Comparison of ENCODE assay signal across 16 mouse cellular contexts in genomic region chr10:106413181-106413580, GRCm38 (mm10). TPM values are rescaled to one million over a fixed set of nuclear protein-coding genes. Genes with fewer than 3 reads are reported as not detected.
"Had no signal": no experiment of that assay in that cellular context is flagged by ENCODE, and none has a peak within 500 bp of the region (broad histone marks: within the 10 kb centered on the region; RNA-seq: fewer than 3 reads in every experiment).

No protein-coding gene starts in this region.

- H3K27me3 ChIP-seq: limb, embryonic 13.5 days; liver, embryonic 15.5 days; megakaryocyte, embryonic 14.5 days; midbrain, embryonic 12.5 days; neural tube, embryonic 12.5 days had no signal

- H3K4me1 ChIP-seq: limb, embryonic 13.5 days; liver, embryonic 15.5 days; megakaryocyte, embryonic 14.5 days; midbrain, embryonic 12.5 days; neural tube, embryonic 12.5 days had no signal

- H3K27ac ChIP-seq: layer of hippocampus, adult 2 months; limb, embryonic 13.5 days; liver, embryonic 15.5 days; macrophage; midbrain, embryonic 12.5 days; neural tube, embryonic 12.5 days; stomach, postnatal 0 days had no signal

- H3K9ac ChIP-seq: limb, embryonic 13.5 days; liver, embryonic 15.5 days; midbrain, embryonic 12.5 days; neural tube, embryonic 12.5 days had no signal

- H3K9me3 ChIP-seq: limb, embryonic 13.5 days; liver, embryonic 15.5 days; midbrain, embryonic 12.5 days; neural tube, embryonic 12.5 days had no signal

- H3K4me3 ChIP-seq: layer of hippocampus, adult 2 months; limb, embryonic 13.5 days; liver, embryonic 15.5 days; megakaryocyte, embryonic 14.5 days; midbrain, embryonic 12.5 days; neural tube, embryonic 12.5 days had no signal

- H3K36me3 ChIP-seq: limb, embryonic 13.5 days; liver, embryonic 15.5 days; midbrain, embryonic 12.5 days; neural tube, embryonic 12.5 days had no signal

- DNase-seq: kidney, postnatal 10 days; kidney, postnatal 4 days; lung, adult 2 months; lung, postnatal 10 days; thymus, postnatal 4 days had no signal

- H3K4me2 ChIP-seq: limb, embryonic 13.5 days; liver, embryonic 11.5 days; liver, embryonic 15.5 days; midbrain, embryonic 12.5 days; neural tube, embryonic 12.5 days had no signal

RNA-seq across cellular contexts. Expression of gene Ppfia2, which starts 57.0 kb away (rescaled TPM):
- total RNA-seq: monocyte, adult 5-6 weeks; neutrophil, adult 5-6 weeks had no signal
- polyA plus RNA-seq: macrophage had no signal
